Mouse (Mus musculus) right cerebral cortex, postnatal 14 days (tissue): ENCODE measurements at regions not wholly inside any gene's neighbourhood (a gene's known extent, or its start where the extent isn't known, plus 50 kb on each side); places are given as distances from the start of the nearest gene placed in this dataset.

Experiments used
- DNase-seq: peaks from one replicate; pipeline ENCODE4 v3.0.0; 2022

GRCm38 (mm10) chr13:97705926-97706325 lies 54.5 kb downstream of the Gm10260 start:
- DNase-seq = peak; percentile 30

GRCm38 (mm10) chr13:97704541-97704940 lies 55.9 kb downstream of the Gm10260 start:
- DNase-seq = no peak

GRCm38 (mm10) chr13:97698967-97699366 lies 61.5 kb downstream of the Gm10260 start:
- no peak for DNase-seq

GRCm38 (mm10) chr13:97698317-97698716 lies 62.1 kb downstream of the Gm10260 start:
- no peak for DNase-seq

GRCm38 (mm10) chr13:97697262-97697661 lies 63.2 kb downstream of the Gm10260 start:
- DNase-seq = no peak

GRCm38 (mm10) chr13:97695022-97695421 lies 65.4 kb downstream of the Gm10260 start:
- DNase-seq = no peak

- no peak for DNase-seq
Measured at GRCm38 (mm10) chr13:97694356-97694990, 66.0 kb downstream of the Gm10260 start.

GRCm38 (mm10) chr13:97688310-97688886 lies 72.0 kb downstream of the Gm10260 start:
- DNase-seq = no peak

- no peak for DNase-seq
Measured at GRCm38 (mm10) chr13:97683836-97684235, 76.6 kb downstream of the Gm10260 start.

- no peak for DNase-seq
Measured at GRCm38 (mm10) chr13:97681228-97681987, 79.0 kb downstream of the Gm10260 start.

- DNase-seq = no peak
Measured at GRCm38 (mm10) chr13:97680283-97680896, 80.0 kb downstream of the Gm10260 start.

GRCm38 (mm10) chr13:97678991-97679390 lies 81.4 kb downstream of the Gm10260 start:
- no peak for DNase-seq

GRCm38 (mm10) chr13:97676536-97677048 lies 83.8 kb downstream of the Gm10260 start:
- DNase-seq = no peak

- DNase-seq = no peak
Measured at GRCm38 (mm10) chr13:97673107-97673506, 87.3 kb downstream of the Gm10260 start.

GRCm38 (mm10) chr13:97672038-97672675 lies 88.3 kb downstream of the Gm10260 start:
- no peak for DNase-seq

- no peak for DNase-seq
Measured at GRCm38 (mm10) chr13:97669366-97669765, 91.1 kb downstream of the Gm10260 start.

- DNase-seq = no peak
Measured at GRCm38 (mm10) chr13:97668910-97669309, 91.5 kb downstream of the Gm10260 start.

GRCm38 (mm10) chr13:97667313-97667712 lies 93.1 kb downstream of the Gm10260 start:
- peak; percentile 2 for DNase-seq

- no peak for DNase-seq
Measured at GRCm38 (mm10) chr13:97666761-97667160, 93.7 kb downstream of the Gm10260 start.

- no peak for DNase-seq
Measured at GRCm38 (mm10) chr13:97665226-97665625, 95.2 kb downstream of the Gm10260 start.

GRCm38 (mm10) chr13:97662741-97663140 lies 97.7 kb downstream of the Gm10260 start:
- DNase-seq = no peak

- DNase-seq = no peak
Measured at GRCm38 (mm10) chr13:97656618-97657017, 103.8 kb downstream of the Gm10260 start.

GRCm38 (mm10) chr13:97652279-97652678 lies 108.2 kb downstream of the Gm10260 start:
- no peak for DNase-seq
